Mouse (Mus musculus) forebrain, embryonic 10.5 days (tissue): ENCODE results near the gene Gm20489. TPM values are rescaled to one million over a fixed set of nuclear protein-coding genes. Genes with fewer than 3 reads are reported as not detected.

Experiments
- DNase-seq: peaks from one replicate; pipeline ENCODE4 v3.0.0-alpha.2; 2017; ENCODE audit warnings: low spot score; ENCODE audit errors: extremely low spot score
- H3K27ac ChIP-seq: fragments of 300-500 bp; sonication (generic); 2 replicates; pipeline ENCODE4 v1.5.1; 2016; ENCODE audit warnings: mild to moderate bottlenecking
- H3K27me3 ChIP-seq: fragments of 300-500 bp; sonication (generic); 2 replicates; pipeline ENCODE4 v1.6.1; 2016; ENCODE audit warnings: mild to moderate bottlenecking; ENCODE audit not compliant: poor library complexity, severe bottlenecking
- H3K36me3 ChIP-seq: fragments of 300-500 bp; sonication (generic); replicated peaks from 2 replicates; pipeline ENCODE4 v1.6.1; 2016; ENCODE audit warnings: mild to moderate bottlenecking, moderate library complexity
- H3K4me1 ChIP-seq: fragments of 300-500 bp; sonication (generic); 2 replicates; pipeline ENCODE4 v1.6.1; 2016
- H3K4me3 ChIP-seq: fragments of 300-500 bp; sonication (generic); 2 replicates; pipeline ENCODE4 v1.5.1; 2016; ENCODE audit warnings: mild to moderate bottlenecking, moderate library complexity
- H3K9me3 ChIP-seq: fragments of 300-500 bp; sonication (generic); 2 replicates; pipeline ENCODE4 v1.6.1; 2016; ENCODE audit warnings: mild to moderate bottlenecking, moderate library complexity
- WGBS: fragments of 180-500 bp; shearing (Covaris S2); methylation state at CpG from one replicate; pipeline ENCODE4 v1.1.7; 2016; 5-methylcytosine and 5-hydroxymethylcytosine counted together
- polyA plus RNA-seq: library from polyadenylated mRNA; unstranded; fragments of >200 nt; fragmentation: Nextera tagmentation; extraction: Ambion mirVana; gene quantifications from 2 replicates; pipeline ENCODE4 v1.2.1, GENCODE M21; 2016

The Gm20489 gene
- polyA plus RNA-seq = not detected in 2 replicates

DNA sequence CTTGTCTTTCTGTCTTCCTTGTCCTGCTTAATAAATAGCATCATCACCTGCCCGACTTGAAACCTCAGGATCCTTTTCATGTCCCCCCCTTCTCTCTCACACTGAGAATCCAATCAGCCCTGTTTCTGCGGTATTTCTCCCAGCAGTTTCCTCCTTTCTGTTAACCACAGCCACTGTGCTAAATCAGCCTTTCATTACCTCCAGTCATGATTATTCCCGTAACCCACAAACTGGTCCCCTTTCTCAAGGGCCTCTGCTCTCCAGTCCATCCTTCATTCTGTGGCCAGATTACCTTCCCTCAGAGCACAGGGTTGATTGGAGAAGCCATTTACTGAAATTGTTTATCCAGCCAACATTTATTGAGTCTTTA, at the start of gene Gm20489:
Gene Gm20489 (minus strand): TSS at position 269 of the 370 bp plus-strand sequence.
- Histone ChIP-seq H3K9me3 (no peaks in the 10 kb centered on the region), H3K4me1 (peaks cover 9% of the 10 kb centered on the region; the same call in 1 of the 2 replicates), H3K4me3 (no peak within 1 kb of the TSS), H3K27me3 (peaks cover 80% of the 10 kb centered on the region), H3K36me3 (no peaks in the 10 kb centered on the region), H3K27ac (no peak within 1 kb of the TSS)
- 68% methylated on average over 3 of the region's 3 CpGs for WGBS
- no peak for DNase-seq

DNA sequence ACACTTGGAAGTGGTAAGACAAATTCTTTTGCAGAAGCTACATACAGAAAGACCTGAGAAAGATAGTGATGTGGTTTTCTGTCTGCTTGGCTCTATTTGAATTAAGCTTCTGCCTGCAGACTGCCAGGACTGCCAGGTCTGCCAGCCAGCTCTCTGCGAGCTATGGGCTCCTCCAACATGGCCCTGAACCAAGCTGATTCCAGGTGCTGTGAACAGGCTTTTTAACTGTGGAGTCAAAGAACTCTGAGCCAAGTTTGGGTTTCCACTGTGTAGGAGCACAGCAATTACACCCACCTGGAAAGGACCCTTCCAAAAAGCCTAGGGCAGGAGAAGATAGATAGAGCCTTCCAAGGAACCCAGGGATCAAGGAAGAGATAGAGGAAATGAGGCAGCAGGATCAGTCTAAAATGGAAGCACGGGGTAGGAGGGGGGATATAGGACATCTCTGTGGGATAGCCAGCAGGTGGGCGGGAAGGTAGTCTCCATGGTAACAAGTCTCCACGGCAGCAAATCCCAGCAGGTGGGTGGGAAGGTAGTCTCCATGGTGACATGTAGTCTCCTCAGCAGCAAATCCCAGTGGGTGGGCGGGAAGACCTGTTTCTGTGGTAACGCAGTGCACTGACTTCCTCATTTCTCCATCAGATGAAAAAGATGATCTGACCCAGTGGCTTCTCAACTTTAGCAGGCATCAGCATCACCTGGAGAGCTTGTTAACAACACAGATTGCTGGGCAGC, 45.0 kb upstream of the Gm20489 start:
- no peak overlapping the region for H3K4me3 ChIP-seq
- peaks cover 18% of the 10 kb centered on the region for H3K4me1 ChIP-seq
- H3K27ac ChIP-seq = no peak overlapping the region
- WGBS = 30% methylated on average over 6 of the region's 6 CpGs
- no peaks in the 10 kb centered on the region for H3K9me3 ChIP-seq
- H3K27me3 ChIP-seq = peaks cover 95% of the 10 kb centered on the region
- DNase-seq = peak; percentile 34
- H3K36me3 ChIP-seq = peaks cover 29% of the 10 kb centered on the region

DNA sequence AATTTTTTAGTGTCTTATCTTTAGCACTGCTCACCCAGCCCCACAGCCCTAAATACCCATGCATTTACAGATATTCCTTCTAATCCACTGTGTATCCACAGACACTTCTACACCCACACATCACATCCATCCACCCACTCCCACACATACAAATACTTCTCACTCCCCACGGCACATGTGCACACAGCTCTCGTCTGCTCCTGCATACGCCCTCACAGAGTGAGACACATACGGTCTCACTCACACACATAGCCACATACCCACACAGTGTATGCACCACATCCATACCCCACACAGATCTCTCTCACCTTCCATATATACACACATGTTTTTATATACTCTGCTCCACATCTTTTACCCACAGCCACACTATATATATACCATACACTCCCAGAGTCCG, 40.5 kb upstream of the Gm20489 start:
- H3K27me3 ChIP-seq = peaks cover 100% of the 10 kb centered on the region
- DNase-seq = no peak
- no peaks in the 10 kb centered on the region for H3K9me3 ChIP-seq
- peaks cover 23% of the 10 kb centered on the region for H3K4me1 ChIP-seq
- no peak overlapping the region for H3K27ac ChIP-seq
- H3K4me3 ChIP-seq = no peak overlapping the region
- WGBS = 95% methylated on average over 5 of the region's 5 CpGs
- peaks cover 15% of the 10 kb centered on the region for H3K36me3 ChIP-seq

DNA sequence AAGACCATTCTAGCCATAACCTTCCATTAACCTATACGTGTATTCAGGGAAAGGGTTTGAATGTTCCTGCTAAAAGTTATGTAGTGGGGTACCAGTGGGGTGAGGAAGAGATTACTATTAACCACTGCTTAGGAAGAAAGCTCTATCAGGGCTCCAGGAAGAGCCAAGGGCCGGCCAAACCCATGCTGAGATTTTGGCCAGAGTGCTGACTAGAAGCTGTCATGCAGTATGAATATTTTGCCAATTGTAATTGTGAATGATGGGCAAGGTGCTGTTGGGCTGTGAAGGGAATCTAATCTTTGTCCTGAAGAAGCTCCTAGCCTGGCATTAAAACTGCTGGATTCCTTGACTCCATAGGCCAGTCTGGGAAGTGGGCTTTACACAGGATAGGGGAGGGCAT, 35.8 kb upstream of the Gm20489 start:
- no peak for DNase-seq
- no peaks in the 10 kb centered on the region; the same call in 1 of the 2 replicates for H3K36me3 ChIP-seq
- H3K27ac ChIP-seq = 0 out of 2 replicates have a peak overlapping the region, but pooled peaks have one; percentile 60
- peaks cover 56% of the 10 kb centered on the region for H3K4me1 ChIP-seq
- no peaks in the 10 kb centered on the region for H3K9me3 ChIP-seq
- WGBS = 42% methylated on average over 2 of the region's 2 CpGs
- H3K4me3 ChIP-seq = no peak overlapping the region
- H3K27me3 ChIP-seq = peaks cover 100% of the 10 kb centered on the region

DNA sequence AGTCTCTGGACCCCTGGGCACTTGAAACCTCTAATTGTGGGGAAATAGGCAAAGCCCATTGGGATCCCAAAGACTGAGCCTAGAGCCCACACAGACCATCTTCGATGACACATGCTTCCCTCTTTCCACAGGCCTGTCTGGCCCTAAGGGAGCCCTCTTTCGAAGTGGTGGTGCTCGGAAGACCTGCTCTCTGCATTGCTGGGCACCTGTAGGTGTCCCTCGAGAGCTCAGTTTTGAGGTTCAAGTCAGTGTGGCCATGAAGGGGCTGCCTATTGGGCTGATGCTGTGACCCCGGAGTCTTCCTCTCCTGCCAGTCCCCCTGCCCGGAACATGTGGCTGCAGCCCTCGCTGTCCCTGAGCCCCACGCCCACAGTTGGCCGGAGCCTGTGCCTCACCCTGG, 32.8 kb upstream of the Gm20489 start:
- no peak for DNase-seq
- H3K27ac ChIP-seq = peak overlapping the region; percentile 85
- H3K9me3 ChIP-seq = no peaks in the 10 kb centered on the region
- H3K36me3 ChIP-seq = peaks cover 14% of the 10 kb centered on the region
- 72% methylated on average over 9 of the region's 9 CpGs for WGBS
- H3K4me1 ChIP-seq = peaks cover 67% of the 10 kb centered on the region
- peak overlapping the region; percentile 52; the same call in 1 of the 2 replicates for H3K4me3 ChIP-seq
- peaks cover 100% of the 10 kb centered on the region for H3K27me3 ChIP-seq

DNA sequence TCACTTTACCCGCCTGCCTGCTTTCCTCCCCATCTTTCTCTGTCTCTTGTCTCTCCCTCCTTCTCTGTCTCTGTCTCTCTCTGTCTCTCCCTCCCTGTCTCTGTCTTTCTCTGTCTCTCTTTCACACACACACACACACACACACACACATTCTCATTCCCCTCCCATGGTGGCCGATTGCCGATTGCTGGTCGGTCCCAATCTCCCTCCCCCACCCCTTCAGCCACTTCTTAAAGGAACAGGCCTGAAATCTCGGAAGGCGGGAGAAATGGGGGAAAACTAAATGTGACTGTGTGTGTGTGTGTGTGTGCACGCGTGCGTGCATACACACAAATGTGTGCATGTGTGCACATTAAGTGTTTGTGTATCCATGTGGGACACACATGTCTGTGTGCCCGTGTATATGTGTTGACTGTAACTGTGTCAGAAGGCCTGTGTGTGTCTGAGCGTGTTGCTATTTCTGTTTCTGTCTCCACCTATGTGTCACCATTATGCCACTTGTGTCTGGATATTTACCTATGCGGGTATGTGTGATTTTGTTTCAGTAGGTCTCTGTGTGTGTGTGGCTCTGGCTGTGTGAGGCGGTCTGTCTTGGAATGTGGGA, 31.7 kb upstream of the Gm20489 start:
- Histone ChIP-seq H3K4me1 (peaks cover 67% of the 10 kb centered on the region), H3K27ac (peak overlapping the region; percentile 85), H3K27me3 (peaks cover 100% of the 10 kb centered on the region), H3K9me3 (no peaks in the 10 kb centered on the region), H3K4me3 (peak overlapping the region; percentile 52), H3K36me3 (peaks cover 25% of the 10 kb centered on the region)
- 40% methylated on average over 13 of the region's 13 CpGs for WGBS
- DNase-seq = no peak

DNA sequence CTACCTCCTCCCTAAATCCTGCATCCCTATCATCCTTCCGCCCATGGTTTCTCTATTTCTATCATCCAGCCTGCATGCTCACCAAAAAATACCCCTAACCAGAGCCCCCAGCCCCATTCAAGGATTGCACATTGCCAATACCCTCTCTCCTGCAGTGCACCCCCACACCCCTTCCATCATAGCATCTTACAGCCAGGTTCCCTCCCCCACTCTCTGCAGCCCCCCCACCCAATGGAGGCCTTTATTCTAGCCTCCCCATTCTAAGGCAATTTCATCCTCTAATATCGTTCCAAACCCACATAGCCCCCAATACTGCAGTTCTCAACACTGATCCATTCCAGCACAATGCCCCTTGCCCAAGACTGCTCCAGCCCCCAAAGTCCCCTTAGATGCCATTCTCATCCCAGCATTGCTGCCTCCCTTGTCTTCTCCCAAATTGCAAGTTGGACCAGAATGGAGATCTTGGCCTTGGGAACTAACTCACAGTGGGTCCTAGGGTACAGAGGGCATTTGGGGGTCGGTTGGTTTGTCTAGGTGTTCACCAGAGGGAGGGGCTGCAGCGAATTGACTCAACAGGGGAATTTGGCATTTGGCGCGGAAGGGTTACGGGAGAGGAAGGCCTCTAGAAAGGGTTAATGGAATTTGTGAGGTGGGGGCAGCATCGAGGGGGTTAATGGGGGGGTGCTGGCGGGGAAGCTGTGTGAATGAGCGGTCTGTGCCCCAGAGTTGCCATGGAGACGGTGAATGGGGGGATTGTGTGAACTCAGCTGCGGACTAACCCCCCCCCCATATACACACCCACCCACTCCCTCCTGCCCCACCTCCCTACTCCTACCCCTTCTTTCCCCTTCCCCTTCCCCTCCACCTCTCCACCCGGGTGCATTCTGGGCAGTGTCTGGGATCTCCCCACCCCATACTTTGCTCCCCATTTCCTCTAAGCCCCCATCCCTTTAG, 30.9 kb upstream of the Gm20489 start:
- DNase-seq = peak; percentile 67
- H3K36me3 ChIP-seq = peaks cover 32% of the 10 kb centered on the region
- H3K9me3 ChIP-seq = no peaks in the 10 kb centered on the region
- peak overlapping the region; percentile 52 for H3K4me3 ChIP-seq
- peak overlapping the region; percentile 85 for H3K27ac ChIP-seq
- peaks cover 99% of the 10 kb centered on the region for H3K27me3 ChIP-seq
- 19% methylated on average over 11 of the region's 13 CpGs for WGBS
- peaks cover 63% of the 10 kb centered on the region for H3K4me1 ChIP-seq

DNA sequence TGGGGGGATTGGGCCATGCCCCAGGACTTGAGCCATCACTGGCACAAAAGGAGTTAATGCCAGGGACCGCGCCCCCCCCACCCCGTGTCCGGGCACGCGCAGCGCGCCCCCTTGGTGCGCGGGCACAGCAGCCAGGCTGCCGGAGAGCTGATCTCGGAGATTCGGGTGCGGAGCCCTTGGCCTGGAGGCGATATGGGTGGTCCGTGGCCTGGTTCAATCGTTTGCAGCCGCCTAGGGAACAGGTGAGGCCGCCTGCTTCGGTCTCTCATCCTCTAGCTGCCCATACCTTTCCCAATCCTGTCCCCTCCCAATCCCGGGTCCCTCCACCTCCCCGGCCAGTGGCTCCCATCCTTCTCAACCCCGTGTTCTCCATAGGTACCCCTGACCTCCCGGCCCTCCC, 30.2 kb upstream of the Gm20489 start, which contains the start of gene Nlgn3:
Gene Nlgn3 (plus strand): TSS at position 114 of the 400 bp plus-strand sequence.
- H3K27ac ChIP-seq = peak within 1 kb of the TSS; percentile 85

DNA sequence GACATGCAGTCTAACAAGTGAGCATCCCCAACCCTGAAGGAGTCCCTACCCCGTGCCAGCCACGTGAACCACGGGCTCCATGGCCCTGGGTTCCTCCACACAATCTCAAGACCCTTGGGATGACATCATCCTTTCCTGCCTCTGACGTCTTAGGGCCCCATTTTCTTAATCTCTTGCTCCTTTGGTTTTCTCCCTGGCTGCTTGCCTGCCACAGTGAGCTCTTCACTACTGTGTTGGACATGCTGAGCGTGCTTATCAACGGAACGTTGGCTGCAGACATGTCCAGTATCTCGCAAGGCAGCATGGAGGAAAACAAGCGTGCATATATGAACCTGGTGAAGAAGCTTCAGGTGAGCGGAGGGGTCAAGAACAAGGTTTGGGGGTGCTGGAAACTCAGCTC, 21.3 kb upstream of the Gm20489 start:
- H3K36me3 ChIP-seq = peaks cover 99% of the 10 kb centered on the region
- no peaks in the 10 kb centered on the region for H3K4me1 ChIP-seq
- no peak overlapping the region for H3K4me3 ChIP-seq
- WGBS = 86% methylated on average over 10 of the region's 10 CpGs
- no peak overlapping the region for H3K27ac ChIP-seq
- no peaks in the 10 kb centered on the region for H3K9me3 ChIP-seq
- DNase-seq = no peak
- H3K27me3 ChIP-seq = peaks cover 94% of the 10 kb centered on the region

More for the DNA sequence above, 30.2 kb upstream of the Gm20489 start, which contains the start of gene Nlgn3:
- peak; percentile 43 for DNase-seq
- H3K27me3 ChIP-seq = peaks cover 98% of the 10 kb centered on the region
- H3K4me1 ChIP-seq = peaks cover 56% of the 10 kb centered on the region
- H3K9me3 ChIP-seq = no peaks in the 10 kb centered on the region
- H3K4me3 ChIP-seq = peak within 1 kb of the TSS; percentile 52
- 14% methylated on average over 22 of the region's 24 CpGs for WGBS
- H3K36me3 ChIP-seq = peaks cover 39% of the 10 kb centered on the region

DNA sequence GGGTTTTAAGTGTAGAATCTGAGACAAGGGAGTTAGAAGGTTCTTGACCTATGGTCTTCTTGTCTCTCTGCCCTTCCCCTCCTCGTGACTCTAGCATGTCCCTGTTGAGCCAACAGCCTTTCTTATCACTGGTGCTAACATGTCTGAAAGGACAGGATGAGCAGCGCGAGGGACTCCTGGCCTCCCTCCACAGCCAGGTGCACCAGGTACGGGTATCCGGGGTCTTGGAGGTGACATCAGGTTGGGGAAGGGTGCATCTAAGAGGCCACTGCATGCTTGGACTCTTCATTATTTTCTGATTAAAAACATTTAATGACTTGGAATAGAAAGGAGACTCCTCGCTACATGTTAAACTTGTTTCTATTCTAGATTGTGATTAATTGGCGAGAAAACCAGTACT, 20.2 kb upstream of the Gm20489 start:
- Histone ChIP-seq H3K36me3 (peaks cover 99% of the 10 kb centered on the region), H3K27me3 (peaks cover 94% of the 10 kb centered on the region), H3K4me3 (no peak overlapping the region), H3K9me3 (no peaks in the 10 kb centered on the region), H3K27ac (no peak overlapping the region), H3K4me1 (no peaks in the 10 kb centered on the region)
- WGBS = 92% methylated on average over 7 of the region's 7 CpGs
- no peak for DNase-seq

DNA sequence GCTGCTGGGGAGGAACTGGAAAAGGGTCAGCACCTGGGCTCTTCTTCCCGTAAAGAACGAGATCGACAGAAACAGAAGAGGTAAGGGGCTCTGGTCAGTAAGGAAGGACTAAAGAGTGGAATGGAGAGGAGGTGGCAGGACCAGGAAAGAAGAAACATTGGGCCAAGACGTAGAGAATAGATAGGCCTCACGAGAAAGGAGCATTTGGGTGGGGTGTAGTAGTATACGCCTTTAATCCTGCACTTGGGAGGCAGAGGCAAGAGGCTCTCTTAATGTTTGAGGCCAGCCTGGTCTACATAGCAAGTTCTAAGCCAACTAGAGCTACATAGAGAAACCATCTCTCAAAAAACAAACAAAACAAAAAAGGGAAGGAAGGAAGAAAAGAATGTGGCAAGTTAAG, 19.6 kb upstream of the Gm20489 start:
- Histone ChIP-seq H3K27ac (no peak overlapping the region), H3K27me3 (peaks cover 94% of the 10 kb centered on the region), H3K36me3 (peaks cover 99% of the 10 kb centered on the region), H3K9me3 (no peaks in the 10 kb centered on the region), H3K4me3 (no peak overlapping the region), H3K4me1 (no peaks in the 10 kb centered on the region)
- WGBS = 93% methylated on average over 6 of the region's 6 CpGs
- no peak for DNase-seq

DNA sequence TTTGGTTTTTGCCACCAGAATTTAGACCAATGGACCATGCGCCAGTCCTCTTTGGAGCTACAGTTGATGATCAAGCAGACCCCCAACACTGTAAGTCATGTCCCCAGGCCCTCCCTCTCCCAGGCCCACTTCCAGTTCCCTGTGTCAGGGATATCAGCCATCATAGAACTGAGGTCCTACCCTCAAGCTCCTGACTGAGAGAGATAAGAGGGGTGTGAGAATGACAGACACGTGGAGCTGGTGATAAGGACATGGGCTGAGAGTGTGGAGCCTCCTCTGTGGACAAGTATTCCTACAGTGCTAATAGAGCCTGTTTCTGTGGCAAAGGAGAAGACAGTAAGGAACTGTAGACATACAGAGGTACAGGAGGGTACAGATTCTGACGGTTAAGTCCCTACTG, 18.7 kb upstream of the Gm20489 start:
- no peaks in the 10 kb centered on the region for H3K9me3 ChIP-seq
- 88% methylated on average over 3 of the region's 3 CpGs for WGBS
- H3K27me3 ChIP-seq = peaks cover 94% of the 10 kb centered on the region
- no peak for DNase-seq
- no peaks in the 10 kb centered on the region for H3K4me1 ChIP-seq
- no peak overlapping the region for H3K27ac ChIP-seq
- H3K36me3 ChIP-seq = peaks cover 99% of the 10 kb centered on the region
- no peak overlapping the region for H3K4me3 ChIP-seq
